Mouse (Mus musculus) left cerebral cortex, adult 2 months (tissue): ENCODE data around the gene Psmb6. TPM values are rescaled to one million over a fixed set of nuclear protein-coding genes. Genes with fewer than 3 reads are reported as not detected.
"Not testable (repeated sequence)": the region's sequence is repeated elsewhere in the genome, so short reads cannot be mapped to it uniquely, and the experiment has no call there.

Experiments
- DNase-seq, 2 experiments: peaks; one replicate each; pipeline ENCODE4 v3.0.0; 2021 to 2022; ENCODE audit warnings: low spot score in 2 of 2, mixed read lengths in 1 of 2; ENCODE audit errors: extremely low spot score in 1 of 2
- H3K27ac ChIP-seq: fragments of 200-600 bp; 2 replicates; pipeline ENCODE4 v1.8.1; 2022
- H3K4me3 ChIP-seq: fragments of 200-600 bp; 2 replicates; pipeline ENCODE4 v1.8.1; 2022
- CTCF ChIP-seq: fragments of 200-600 bp; IDR thresholded peaks from 2 replicates; pipeline ENCODE4 v1.8.1; 2022; ENCODE audit warnings: antibody characterized with exemption, mild to moderate bottlenecking, moderate library complexity
- intact Hi-C: fragments of 180-260 bp; cut with DNase I; formaldehyde crosslinking; loops from one replicate; pipeline ENCODE4 v1.15.1; 2025
- total RNA-seq, 2 experiments: library from RNA; stranded (reverse); gene quantifications; 2 replicates each; pipeline ENCODE4 v1.2.3; 2021

Gene Psmb6
- total RNA-seq, 2 experiments from 2014 or later: 164 to 169 TPM

- Histone ChIP-seq H3K27ac (no peak overlapping the region), H3K4me3 (no peak overlapping the region)
- no peak for DNase-seq
- intact Hi-C loops: no loop called here
- TF ChIP-seq CTCF: no peak; the same call in 1 of the 2 replicates
Measured at GRCm38 (mm10) chr11:70557545-70557944, 32.4 kb downstream of the Psmb6 start.

DNA sequence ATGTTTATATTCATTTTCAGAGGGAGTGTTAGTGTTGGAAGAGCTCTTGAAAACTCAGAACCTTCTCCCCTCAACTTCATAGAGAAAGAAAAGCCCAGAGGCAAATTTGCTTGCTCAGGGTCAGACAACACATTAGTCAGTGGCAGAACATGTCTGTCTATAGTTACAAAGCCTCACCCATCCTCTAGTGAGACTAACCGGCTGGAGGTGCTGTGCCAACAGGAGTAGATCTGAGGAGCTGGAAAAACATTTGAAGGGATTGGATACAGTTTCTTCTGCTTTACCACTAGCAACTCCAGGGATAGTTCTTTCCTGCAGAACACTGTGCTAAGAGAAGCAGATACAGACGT lies 36.7 kb downstream of the Psmb6 start:
- H3K4me3 ChIP-seq: peak overlapping the region; percentile 100
- DNase-seq: no peak
- peak; percentile 4 for TF ChIP-seq CTCF
- intact Hi-C loops: loop anchor here (2.0 kb wide), 2 partner anchors 21 to 37 kb away; partner anchors contain the start of genes Pld2 and Psmb6
- H3K27ac ChIP-seq: peak overlapping the region; percentile 98

GRCm38 (mm10) chr11:70562287-70562994 lies 37.3 kb downstream of the Psmb6 start, which contains the start of gene Mink1:
Mink1 (plus strand) TSS chr11:70562881.
- peak within 1 kb of the TSS; percentile 98 for H3K27ac ChIP-seq
- H3K4me3 ChIP-seq: peak within 1 kb of the TSS; percentile 100
- TF ChIP-seq CTCF: no peak; the same call in 1 of the 2 replicates
- intact Hi-C loops: loop anchor here (2.0 kb wide), 2 partner anchors 22 to 38 kb away; partner anchors contain the start of genes Pld2 and Psmb6
- peak; percentile 91 to 92 for DNase-seq

DNA sequence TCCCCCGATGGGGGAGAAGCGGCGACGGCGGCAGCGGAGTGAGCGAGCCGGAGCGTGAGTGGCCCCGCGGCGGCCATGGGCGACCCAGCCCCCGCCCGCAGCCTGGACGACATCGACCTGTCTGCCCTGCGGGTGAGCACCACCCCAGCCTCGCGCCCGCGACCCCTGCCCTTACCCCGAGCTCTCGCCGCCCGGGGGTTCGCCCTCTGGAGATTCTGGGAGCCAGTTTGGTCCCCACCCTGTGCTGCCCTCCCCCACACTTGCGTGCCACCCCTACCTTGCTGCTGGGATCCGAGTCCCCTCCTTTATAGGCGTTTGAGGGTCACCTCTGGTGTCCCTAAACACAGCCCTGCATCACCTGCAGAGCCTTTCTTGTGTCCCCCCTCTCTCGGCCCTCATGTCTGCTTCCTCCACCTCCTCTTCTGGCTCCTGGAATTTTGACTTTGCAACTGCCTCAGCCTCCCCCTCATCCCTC lies 37.9 kb downstream of the Psmb6 start:
- Histone ChIP-seq H3K4me3 (peak overlapping the region; percentile 100), H3K27ac (peak overlapping the region; percentile 98)
- intact Hi-C loops: loop anchor here (2.0 kb wide), 2 partner anchors 22 to 38 kb away; partner anchors contain the start of genes Pld2 and Psmb6
- no peak for DNase-seq
- no peak for TF ChIP-seq CTCF

- DNase-seq: peak in 1 of 2 experiments; percentile 41
- no peak for TF ChIP-seq CTCF
- intact Hi-C loops: loop anchor here (2.0 kb wide), 3 partner anchors 21 to 39 kb away; partner anchors contain the start of genes Pld2 and Psmb6
- peak overlapping the region; percentile 98 for H3K27ac ChIP-seq
- peak overlapping the region; percentile 100 for H3K4me3 ChIP-seq
Measured at GRCm38 (mm10) chr11:70563470-70564275, 38.5 kb downstream of the Psmb6 start.

DNA sequence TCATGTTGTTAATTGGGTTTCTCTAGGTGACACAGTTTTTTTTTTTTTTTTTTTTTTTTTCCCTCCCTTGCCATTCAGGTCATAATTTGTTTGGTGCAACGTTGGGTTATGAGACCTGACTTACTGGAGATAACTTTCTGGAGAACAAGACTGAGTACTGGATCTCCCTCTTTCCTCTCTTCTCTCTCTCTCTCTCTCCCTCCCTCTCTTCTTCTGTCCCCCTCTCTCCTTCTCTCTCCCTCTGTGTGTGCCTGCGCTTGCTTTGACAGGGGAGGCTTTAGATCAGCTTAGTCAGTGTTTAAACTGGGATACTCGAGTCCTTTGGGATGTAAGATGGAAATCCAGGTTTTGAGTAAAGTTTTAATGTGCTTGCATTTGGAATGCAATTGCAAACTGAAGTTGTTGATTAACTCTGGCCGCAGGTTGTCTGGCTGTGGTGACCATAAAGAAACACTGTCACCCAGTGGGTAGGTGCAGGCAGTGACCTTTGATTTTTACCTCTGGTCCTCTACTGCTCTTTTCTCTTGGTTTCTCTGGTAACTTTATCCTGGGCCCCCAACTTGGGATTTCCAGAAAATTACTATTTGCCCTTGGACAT lies 39.2 kb downstream of the Psmb6 start:
- no peak overlapping the region; the same call in 1 of the 2 replicates for H3K27ac ChIP-seq
- TF ChIP-seq CTCF: no peak
- intact Hi-C loops: loop anchor here (2.0 kb wide), 1 partner anchor 20 kb away; no protein-coding TSS in a partner anchor
- H3K4me3 ChIP-seq: peak overlapping the region; percentile 100
- DNase-seq: no peak

DNA sequence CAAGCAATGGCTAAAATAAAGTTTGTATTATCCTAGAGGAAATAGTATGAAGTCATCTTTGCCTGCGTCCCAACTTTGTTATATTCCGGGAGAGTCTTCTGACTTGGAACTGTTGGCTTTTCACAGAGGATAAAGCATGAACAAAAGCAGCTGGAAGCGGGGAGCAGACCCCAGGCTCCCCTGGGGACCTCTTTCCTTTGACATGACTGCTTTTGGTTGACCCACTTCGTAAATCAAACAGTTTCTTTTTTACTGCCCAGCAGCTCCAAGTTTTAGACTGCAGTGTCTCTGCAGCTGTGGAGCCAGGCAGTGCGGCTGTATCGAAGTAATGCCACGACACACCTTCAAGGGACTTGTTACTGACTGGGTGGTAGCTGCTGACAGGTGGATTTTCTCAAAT lies 41.4 kb downstream of the Psmb6 start:
- no peak for DNase-seq
- intact Hi-C loops: no loop called here
- H3K4me3 ChIP-seq: no peak overlapping the region
- TF ChIP-seq CTCF: no peak
- peak overlapping the region; percentile 33 for H3K27ac ChIP-seq

GRCm38 (mm10) chr11:70570614-70571013 lies 45.4 kb downstream of the Psmb6 start:
- DNase-seq, H3K27ac ChIP-seq, H3K4me3 ChIP-seq, intact Hi-C loops: not testable (repeated sequence)

DNA sequence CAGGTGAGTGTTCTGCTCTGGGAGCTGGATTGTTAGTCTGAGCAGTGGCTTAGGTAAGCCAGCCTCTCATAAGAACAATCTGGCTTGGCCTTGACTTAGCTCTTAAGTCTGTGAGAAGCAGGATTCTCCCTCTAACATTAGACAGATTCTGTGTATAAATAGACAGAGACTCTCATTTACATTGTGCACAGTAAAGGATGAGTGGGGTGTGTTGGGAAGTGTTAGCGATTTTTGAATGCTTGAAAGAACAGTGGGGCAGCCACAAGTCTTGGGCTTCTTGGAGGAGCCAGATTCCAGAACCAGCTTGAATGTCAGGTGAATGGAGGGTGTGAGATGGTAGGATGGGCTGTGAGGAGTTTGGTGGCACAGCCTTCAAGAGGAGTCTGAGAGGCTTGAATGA lies 46.5 kb downstream of the Psmb6 start:
- DNase-seq: no peak
- Histone ChIP-seq H3K27ac (peak overlapping the region; percentile 40), H3K4me3 (no peak overlapping the region)
- no peak for TF ChIP-seq CTCF
- intact Hi-C loops: no loop called here

GRCm38 (mm10) chr11:70572348-70572902 lies 47.3 kb downstream of the Psmb6 start:
- H3K4me3 ChIP-seq: no peak overlapping the region
- H3K27ac ChIP-seq: peak overlapping the region; percentile 40
- intact Hi-C loops: no loop called here
- TF ChIP-seq CTCF: no peak
- DNase-seq: no peak

GRCm38 (mm10) chr11:70573872-70574271 lies 48.7 kb downstream of the Psmb6 start:
- no peak for TF ChIP-seq CTCF
- Histone ChIP-seq H3K27ac (peak overlapping the region; percentile 64; the same call in 1 of the 2 replicates), H3K4me3 (no peak overlapping the region)

More at GRCm38 (mm10) chr11:70573872-70574271, 48.7 kb downstream of the Psmb6 start:
- no peak for DNase-seq
- intact Hi-C loops: no loop called here
